Mouse (Mus musculus): Measurements from ENCODE around the gene Exoc3l. TPM values are rescaled to one million over a fixed set of nuclear protein-coding genes. Genes with fewer than 3 reads are reported as not detected.

Gene Exoc3l
- polyA plus RNA-seq, 1 experiment = not detected

- H3K27ac ChIP-seq (ENCODE audit: insufficient read depth, low read depth, low read length) = no peak overlapping the region
- 12% methylated on average over 31 of the region's 31 CpGs for WGBS
- peak overlapping the region; percentile 73; the same call in 1 of the 2 replicates for H3K4me3 ChIP-seq (ENCODE audit: insufficient read depth, low read depth, low read length)
- peaks cover 22% of the 10 kb centered on the region for H3K4me1 ChIP-seq (ENCODE audit: control insufficient read depth, insufficient read depth, low read length)
- TF ChIP-seq POLR2A (IDR thresholded peaks at IDR 0.05; ENCODE audit: insufficient read depth, low read depth, low read length) (no peak), CTCF (IDR thresholded peaks at IDR 0.05; ENCODE audit: insufficient read depth, low read depth, low read length) (peak; percentile 69)
Observed at GRCm38 (mm10) chr8:105290554-105291314, 5.2 kb downstream of the Exoc3l start.

GRCm38 (mm10) chr8:105289805-105290460 lies 6.0 kb downstream of the Exoc3l start, which contains the start of gene 4931428F04Rik:
4931428F04Rik (minus strand) TSS chr8:105289864.
- WGBS = 3% methylated on average over 43 of the region's 43 CpGs
- peak within 1 kb of the TSS; percentile 73 for H3K4me3 ChIP-seq (ENCODE audit: insufficient read depth, low read depth, low read length)
- peaks cover 22% of the 10 kb centered on the region for H3K4me1 ChIP-seq (ENCODE audit: control insufficient read depth, insufficient read depth, low read length)
- TF ChIP-seq CTCF (IDR thresholded peaks at IDR 0.05; ENCODE audit: insufficient read depth, low read depth, low read length) (no peak), POLR2A (IDR thresholded peaks at IDR 0.05; ENCODE audit: insufficient read depth, low read depth, low read length) (no peak)
- peak within 1 kb of the TSS; percentile 78 for H3K27ac ChIP-seq (ENCODE audit: insufficient read depth, low read depth, low read length)

GRCm38 (mm10) chr8:105288958-105289732 lies 6.8 kb downstream of the Exoc3l start:
- peak overlapping the region; percentile 78 for H3K27ac ChIP-seq (ENCODE audit: insufficient read depth, low read depth, low read length)
- TF ChIP-seq CTCF (IDR thresholded peaks at IDR 0.05; ENCODE audit: insufficient read depth, low read depth, low read length) = no peak
- TF ChIP-seq POLR2A (IDR thresholded peaks at IDR 0.05; ENCODE audit: insufficient read depth, low read depth, low read length) = peak; percentile 88
- WGBS = under 1% methylated on average over 53 of the region's 53 CpGs
- H3K4me1 ChIP-seq (ENCODE audit: control insufficient read depth, insufficient read depth, low read length) = peaks cover 22% of the 10 kb centered on the region
- H3K4me3 ChIP-seq (ENCODE audit: insufficient read depth, low read depth, low read length) = peak overlapping the region; percentile 73

- Histone ChIP-seq H3K4me1 (ENCODE audit: control insufficient read depth, insufficient read depth, low read length) (peaks cover 22% of the 10 kb centered on the region), H3K4me3 (ENCODE audit: insufficient read depth, low read depth, low read length) (no peak overlapping the region), H3K27ac (ENCODE audit: insufficient read depth, low read depth, low read length) (no peak overlapping the region)
- 61% methylated on average over 5 of the region's 5 CpGs for WGBS
- TF ChIP-seq POLR2A (IDR thresholded peaks at IDR 0.05; ENCODE audit: insufficient read depth, low read depth, low read length) (no peak), CTCF (IDR thresholded peaks at IDR 0.05; ENCODE audit: insufficient read depth, low read depth, low read length) (no peak)
Observed at GRCm38 (mm10) chr8:105288231-105288630, 7.7 kb downstream of the Exoc3l start.

- Histone ChIP-seq H3K4me3 (ENCODE audit: insufficient read depth, low read depth, low read length) (no peak overlapping the region), H3K4me1 (ENCODE audit: control insufficient read depth, insufficient read depth, low read length) (peaks cover 22% of the 10 kb centered on the region), H3K27ac (ENCODE audit: insufficient read depth, low read depth, low read length) (no peak overlapping the region)
- WGBS = 86% methylated on average over 4 of the region's 4 CpGs
- no peak for TF ChIP-seq POLR2A (IDR thresholded peaks at IDR 0.05; ENCODE audit: insufficient read depth, low read depth, low read length)
Observed at GRCm38 (mm10) chr8:105286907-105287306, 9.0 kb downstream of the Exoc3l start.

- TF ChIP-seq CTCF (IDR thresholded peaks at IDR 0.05; ENCODE audit: insufficient read depth, low read depth, low read length) (no peak), POLR2A (IDR thresholded peaks at IDR 0.05; ENCODE audit: insufficient read depth, low read depth, low read length) (no peak)
- no peak overlapping the region for H3K4me3 ChIP-seq (ENCODE audit: insufficient read depth, low read depth, low read length)
- WGBS = 60% methylated on average over 12 of the region's 12 CpGs
- peaks cover 18% of the 10 kb centered on the region for H3K4me1 ChIP-seq (ENCODE audit: control insufficient read depth, insufficient read depth, low read length)
- H3K27ac ChIP-seq (ENCODE audit: insufficient read depth, low read depth, low read length) = no peak overlapping the region
Observed at GRCm38 (mm10) chr8:105285514-105285913, 10.4 kb downstream of the Exoc3l start.

GRCm38 (mm10) chr8:105283074-105283473 lies 12.8 kb downstream of the Exoc3l start:
- 49% methylated on average over 23 of the region's 23 CpGs for WGBS
- TF ChIP-seq CTCF (IDR thresholded peaks at IDR 0.05; ENCODE audit: insufficient read depth, low read depth, low read length) = peak; percentile 47
- no peak for TF ChIP-seq POLR2A (IDR thresholded peaks at IDR 0.05; ENCODE audit: insufficient read depth, low read depth, low read length)
- H3K27ac ChIP-seq (ENCODE audit: insufficient read depth, low read depth, low read length) = no peak overlapping the region
- H3K4me3 ChIP-seq (ENCODE audit: insufficient read depth, low read depth, low read length) = no peak overlapping the region
- H3K4me1 ChIP-seq (ENCODE audit: control insufficient read depth, insufficient read depth, low read length) = peaks cover 11% of the 10 kb centered on the region

- H3K4me1 ChIP-seq (ENCODE audit: control insufficient read depth, insufficient read depth, low read length) = peaks cover 11% of the 10 kb centered on the region
- H3K4me3 ChIP-seq (ENCODE audit: insufficient read depth, low read depth, low read length) = no peak overlapping the region
- 95% methylated on average over 4 of the region's 4 CpGs for WGBS
- TF ChIP-seq CTCF (IDR thresholded peaks at IDR 0.05; ENCODE audit: insufficient read depth, low read depth, low read length) (no peak), POLR2A (IDR thresholded peaks at IDR 0.05; ENCODE audit: insufficient read depth, low read depth, low read length) (no peak)
- H3K27ac ChIP-seq (ENCODE audit: insufficient read depth, low read depth, low read length) = no peak overlapping the region
Observed at GRCm38 (mm10) chr8:105282239-105282638, 13.7 kb downstream of the Exoc3l start.
